Mouse (Mus musculus) ovary, postnatal 14 days (tissue): ENCODE data around the gene Cyp2s1.
"Not testable (repeated sequence)": the region's sequence is repeated elsewhere in the genome, so short reads cannot be mapped to it uniquely, and the experiment has no call there.

Experiments used
- DNase-seq: peaks from one replicate; pipeline ENCODE4 v3.0.0; 2022; ENCODE audit warnings: low spot score

Cyp2s1 gene

DNA sequence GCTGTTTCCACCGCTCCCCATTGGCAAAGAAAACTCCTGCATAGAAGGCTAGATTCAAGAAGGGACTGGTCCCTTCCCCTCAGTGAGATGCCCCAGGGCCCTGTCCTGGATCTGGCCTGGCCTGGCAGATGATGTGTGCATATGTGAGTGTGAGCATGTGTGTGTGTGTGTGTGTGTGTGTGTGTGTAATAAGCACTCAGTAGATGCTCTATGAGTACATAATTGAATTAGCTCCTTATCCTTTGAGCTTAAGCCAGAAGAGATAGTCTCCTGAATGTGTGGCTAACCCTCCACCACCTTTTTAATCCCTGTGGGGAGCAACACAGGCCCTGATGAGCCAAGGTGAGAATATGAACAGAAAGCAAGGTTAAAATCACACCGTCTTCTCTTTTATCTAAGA, 5.0 kb downstream of the Cyp2s1 start:
- DNase-seq: no peak

GRCm38 (mm10) chr7:25805631-25806343, 10.9 kb downstream of the Cyp2s1 start:
- peak; percentile 86 for DNase-seq

- no peak for DNase-seq
Observed at GRCm38 (mm10) chr7:25804792-25805191, 11.9 kb downstream of the Cyp2s1 start.

- no peak for DNase-seq
Observed at GRCm38 (mm10) chr7:25803460-25803859, 13.3 kb downstream of the Cyp2s1 start.

DNA sequence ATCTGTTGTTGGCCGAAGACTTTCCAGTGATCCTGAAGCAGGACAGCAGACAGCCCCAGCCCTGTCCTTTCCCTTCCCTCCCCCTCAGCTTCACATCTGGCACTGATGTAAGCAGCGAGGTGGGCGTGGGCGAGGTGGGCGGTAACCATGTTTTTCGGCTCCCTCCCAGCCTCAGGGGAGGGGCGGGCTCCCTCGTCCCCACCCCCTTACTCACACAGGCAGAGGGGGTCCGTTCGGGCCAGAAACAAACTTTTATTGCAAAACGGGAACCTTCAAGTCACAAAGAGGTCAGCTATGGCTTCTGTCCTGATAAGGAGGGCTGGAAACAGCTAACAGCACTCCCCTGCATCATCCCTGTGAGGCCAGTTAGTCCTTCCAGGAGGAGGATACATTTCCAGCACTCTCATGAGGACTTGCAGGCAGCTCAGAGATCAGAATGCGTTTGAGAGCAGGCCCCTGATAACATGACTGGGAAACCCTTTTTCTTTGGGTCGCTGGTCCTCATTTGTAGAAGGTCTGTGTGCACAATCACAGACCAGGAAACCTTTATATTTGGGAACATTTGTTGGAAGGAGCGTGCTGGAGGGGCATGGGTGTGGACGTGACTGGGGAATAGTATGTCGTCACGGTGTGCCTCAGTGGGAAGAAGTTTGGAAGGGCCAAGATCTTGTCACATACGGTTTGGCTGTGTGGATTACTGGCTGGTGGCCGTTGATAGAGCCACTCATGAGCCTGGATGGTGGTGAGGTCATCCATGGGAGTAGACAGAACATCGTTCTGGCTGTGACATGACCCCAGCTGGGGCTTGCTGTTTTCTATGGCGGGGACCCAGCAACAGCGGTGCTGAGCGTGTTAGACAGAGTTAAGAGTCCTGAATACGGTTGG, 14.2 kb downstream of the Cyp2s1 start:
- DNase-seq: peak; percentile 72

DNA sequence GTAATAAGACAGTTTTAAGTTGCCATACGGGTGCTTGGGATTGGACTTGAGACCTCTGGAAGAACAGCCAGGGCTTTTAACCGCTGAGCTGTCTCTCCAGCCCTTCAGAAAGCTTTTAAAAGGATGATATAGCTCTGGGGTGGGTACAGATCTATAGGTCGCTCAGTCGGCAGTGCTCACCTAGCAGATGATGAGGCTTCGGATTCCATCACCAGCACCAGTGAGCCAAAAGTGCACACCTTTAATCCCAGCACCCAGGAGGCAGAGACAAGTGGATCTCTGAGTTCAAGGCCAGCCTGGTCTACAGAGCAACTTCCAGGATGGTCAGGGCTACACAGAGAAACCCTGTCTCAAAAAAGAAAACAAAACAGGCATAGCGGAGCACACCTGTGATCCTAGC, 15.7 kb downstream of the Cyp2s1 start:
- no peak for DNase-seq

GRCm38 (mm10) chr7:25799369-25799768, 17.3 kb downstream of the Cyp2s1 start:
- DNase-seq: no peak

DNA sequence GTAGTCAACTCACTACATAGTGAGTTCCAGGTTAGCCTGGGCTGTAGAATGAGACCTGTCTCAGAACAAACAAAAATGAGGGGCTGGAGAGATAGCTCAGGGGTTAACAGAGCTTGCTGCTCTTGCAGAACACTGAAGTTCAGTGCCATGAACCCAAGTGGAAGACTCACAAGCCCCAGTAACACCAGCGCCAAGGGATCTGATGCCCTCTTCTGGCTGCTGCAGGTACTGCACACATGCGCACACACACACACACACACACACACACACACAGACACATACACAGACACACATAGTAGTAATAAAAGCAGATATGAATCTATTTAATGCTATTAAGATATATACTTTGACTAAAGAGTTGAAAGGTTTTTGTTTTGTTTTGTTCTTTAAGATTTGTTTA, 18.2 kb downstream of the Cyp2s1 start:
- no peak for DNase-seq

DNA sequence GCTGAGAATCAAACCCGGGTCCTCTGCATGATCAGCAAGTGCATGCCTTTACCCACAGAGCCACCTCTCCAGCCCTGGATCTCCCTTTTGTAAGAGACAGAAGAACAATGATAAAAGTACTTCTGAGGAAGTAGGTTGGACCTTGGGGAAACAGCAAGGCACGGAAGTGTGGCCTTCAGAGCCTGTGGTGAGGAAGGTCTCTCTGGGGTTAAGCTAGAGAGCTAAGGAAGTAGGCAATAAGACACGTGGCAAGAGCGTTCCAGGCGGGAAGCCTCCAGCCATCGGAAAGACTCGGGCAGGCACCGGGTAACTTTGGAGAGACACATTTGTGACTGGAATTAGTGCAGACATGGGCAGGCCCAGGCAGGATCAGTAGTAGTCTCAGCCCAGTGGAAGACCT, 21.9 kb downstream of the Cyp2s1 start:
- DNase-seq: no peak

- DNase-seq: no peak
Observed at GRCm38 (mm10) chr7:25793679-25794078, 23.0 kb downstream of the Cyp2s1 start.

- DNase-seq: not testable (repeated sequence)
Observed at GRCm38 (mm10) chr7:25792966-25793365, 23.7 kb downstream of the Cyp2s1 start.

- DNase-seq: no peak
Observed at GRCm38 (mm10) chr7:25790615-25791014, 26.1 kb downstream of the Cyp2s1 start.

DNA sequence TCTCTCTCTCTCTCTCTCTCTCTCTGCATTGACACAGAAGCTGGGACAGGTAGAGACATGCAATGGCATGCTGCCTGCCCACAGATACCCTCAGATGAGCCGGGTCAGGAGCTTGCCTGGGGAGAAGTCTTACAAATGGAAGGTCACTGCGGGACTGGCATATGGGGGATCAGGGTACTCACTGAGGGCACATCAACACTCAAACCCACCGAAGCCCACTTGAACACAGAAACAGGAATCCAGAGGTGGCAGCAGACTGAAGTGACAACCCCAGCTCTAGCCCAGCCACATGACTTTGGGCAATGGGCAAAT, 27.6 kb downstream of the Cyp2s1 start:
- DNase-seq: no peak

- peak; percentile 65 for DNase-seq
Observed at GRCm38 (mm10) chr7:25788220-25789128, 28.2 kb downstream of the Cyp2s1 start, which contains the start of gene Axl. TSS of gene Axl (minus strand) at chr7:25788705.

GRCm38 (mm10) chr7:25787456-25788219, 29.1 kb downstream of the Cyp2s1 start:
- DNase-seq: peak; percentile 25

- DNase-seq: no peak
Observed at GRCm38 (mm10) chr7:25786974-25787373, 29.7 kb downstream of the Cyp2s1 start.

- DNase-seq: no peak
Observed at GRCm38 (mm10) chr7:25785752-25786151, 31.0 kb downstream of the Cyp2s1 start.

GRCm38 (mm10) chr7:25784808-25785207, 31.9 kb downstream of the Cyp2s1 start:
- DNase-seq: no peak

DNA sequence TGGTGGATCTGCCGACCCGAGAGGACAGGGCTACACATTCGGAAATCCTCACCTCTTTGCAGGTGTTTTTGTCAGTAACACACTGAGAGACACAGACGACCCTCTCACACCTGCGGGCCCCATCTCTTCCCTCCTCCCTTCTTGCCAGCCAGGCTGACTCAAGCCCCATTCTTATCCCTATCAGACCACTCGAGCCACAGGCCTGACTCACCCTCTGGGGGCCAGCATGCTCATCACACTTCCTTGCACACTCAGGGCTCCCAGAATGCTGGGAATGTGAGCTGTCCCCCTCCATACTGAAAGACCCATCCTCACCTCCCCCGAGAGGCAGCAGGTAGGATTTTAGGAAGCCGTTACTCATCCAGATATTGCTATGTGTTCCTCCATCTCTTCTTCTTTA, 33.0 kb downstream of the Cyp2s1 start:
- no peak for DNase-seq

- DNase-seq: no peak
Observed at GRCm38 (mm10) chr7:25782744-25783143, 34.0 kb downstream of the Cyp2s1 start.

DNA sequence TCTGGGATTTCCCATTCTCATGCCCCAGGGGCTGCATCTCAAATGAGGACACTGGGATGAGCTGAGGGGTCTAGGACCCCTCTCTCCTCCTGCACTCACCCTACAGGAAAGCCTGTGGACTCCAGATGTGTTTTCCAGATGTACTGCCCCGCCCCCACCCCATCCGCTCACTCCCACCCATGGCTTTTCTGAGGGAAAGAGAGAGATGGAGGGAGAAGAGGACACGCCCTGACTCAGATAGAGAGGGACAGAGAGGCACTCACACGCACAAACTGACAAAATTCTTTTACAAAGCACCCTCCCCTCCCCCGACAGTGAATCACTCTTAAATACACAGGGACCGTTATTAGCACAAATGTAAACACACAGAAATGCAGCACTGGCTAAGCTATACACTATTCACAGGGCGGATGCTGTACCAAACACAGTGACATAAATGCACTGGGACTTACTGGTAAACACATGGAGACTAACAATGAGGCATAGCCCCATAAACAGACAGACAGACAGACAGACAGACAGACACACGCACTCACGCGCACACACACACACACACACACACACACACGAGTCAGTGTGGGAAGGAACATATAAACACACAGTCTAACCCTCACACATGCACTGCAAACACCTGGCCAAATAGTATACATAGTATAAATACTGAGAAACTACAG, 34.6 kb downstream of the Cyp2s1 start:
- DNase-seq: no peak
